Mouse (Mus musculus) C2C12 (cell line): ENCODE results near the gene Agtrap. TPM values are rescaled to one million over a fixed set of nuclear protein-coding genes. Genes with fewer than 3 reads are reported as not detected.
A peak's percentile ranks its signal among the peaks of the same experiment; 100 is the strongest.

Source experiments
- H3K27me3 ChIP-seq: one replicate; pipeline ENCODE4 v1.6.1; 2011; ENCODE audit not compliant: control insufficient read depth, insufficient read depth, insufficient read length
- H3K36me3 ChIP-seq: one replicate; pipeline ENCODE4 v1.6.1; 2011; ENCODE audit not compliant: control insufficient read depth, insufficient read depth
- H3K4me3 ChIP-seq: one replicate; pipeline ENCODE4 v1.5.1; 2011; ENCODE audit warnings: mild to moderate bottlenecking, control low read depth; ENCODE audit not compliant: poor library complexity, insufficient read depth, severe bottlenecking
- H3K79me2 ChIP-seq: one replicate; pipeline ENCODE4 v1.6.1; 2011; ENCODE audit not compliant: control insufficient read depth, insufficient read depth
- H3K79me3 ChIP-seq: one replicate; pipeline ENCODE4 v1.6.1; 2011; ENCODE audit warnings: low read depth, control low read depth
- H3ac ChIP-seq: one replicate; pipeline ENCODE3; 2011; ENCODE audit warnings: low read depth; ENCODE audit not compliant: control insufficient read depth, insufficient read length
- CEBPB ChIP-seq: IDR thresholded peaks from one replicate; pipeline ENCODE4 v1.6.1; 2011; ENCODE audit warnings: low read depth, mild to moderate bottlenecking, control low read depth, moderate library complexity
- CTCF ChIP-seq: IDR thresholded peaks from one replicate; pipeline ENCODE4 v1.5.1; 2011; ENCODE audit not compliant: control insufficient read depth, insufficient read depth, insufficient read length
- FOSL1 ChIP-seq: IDR thresholded peaks from one replicate; pipeline ENCODE4 v1.8.0; 2011; ENCODE audit warnings: mild to moderate bottlenecking, low read length; ENCODE audit not compliant: poor library complexity, insufficient read depth, severe bottlenecking
- MAX ChIP-seq: IDR thresholded peaks from one replicate; pipeline ENCODE4 v1.6.1; 2011; ENCODE audit warnings: mild to moderate bottlenecking, control low read depth
- MYOD1 ChIP-seq: IDR thresholded peaks from one replicate; pipeline ENCODE4 v1.6.1; 2011; ENCODE audit warnings: low read depth; ENCODE audit not compliant: control insufficient read depth, insufficient read length
- MYOG ChIP-seq: IDR thresholded peaks from one replicate; pipeline ENCODE4 v1.6.1; 2011; ENCODE audit not compliant: control insufficient read depth, insufficient read length; ENCODE audit errors: extremely low read depth
- USF1 ChIP-seq: IDR thresholded peaks from one replicate; pipeline ENCODE4 v1.6.1; 2011; ENCODE audit warnings: low read depth, mild to moderate bottlenecking, control low read depth, moderate library complexity
- polyA plus RNA-seq: library from polyadenylated mRNA; unstranded; fragments of >200 nt; fragmentation: generic; extraction: Trizol; gene quantifications from one replicate; pipeline ENCODE4 v1.2.1, GENCODE M21; 2012; ENCODE audit warnings: missing spikeins

Agtrap gene
- polyA plus RNA-seq, 1 experiment: 8.2 TPM

DNA sequence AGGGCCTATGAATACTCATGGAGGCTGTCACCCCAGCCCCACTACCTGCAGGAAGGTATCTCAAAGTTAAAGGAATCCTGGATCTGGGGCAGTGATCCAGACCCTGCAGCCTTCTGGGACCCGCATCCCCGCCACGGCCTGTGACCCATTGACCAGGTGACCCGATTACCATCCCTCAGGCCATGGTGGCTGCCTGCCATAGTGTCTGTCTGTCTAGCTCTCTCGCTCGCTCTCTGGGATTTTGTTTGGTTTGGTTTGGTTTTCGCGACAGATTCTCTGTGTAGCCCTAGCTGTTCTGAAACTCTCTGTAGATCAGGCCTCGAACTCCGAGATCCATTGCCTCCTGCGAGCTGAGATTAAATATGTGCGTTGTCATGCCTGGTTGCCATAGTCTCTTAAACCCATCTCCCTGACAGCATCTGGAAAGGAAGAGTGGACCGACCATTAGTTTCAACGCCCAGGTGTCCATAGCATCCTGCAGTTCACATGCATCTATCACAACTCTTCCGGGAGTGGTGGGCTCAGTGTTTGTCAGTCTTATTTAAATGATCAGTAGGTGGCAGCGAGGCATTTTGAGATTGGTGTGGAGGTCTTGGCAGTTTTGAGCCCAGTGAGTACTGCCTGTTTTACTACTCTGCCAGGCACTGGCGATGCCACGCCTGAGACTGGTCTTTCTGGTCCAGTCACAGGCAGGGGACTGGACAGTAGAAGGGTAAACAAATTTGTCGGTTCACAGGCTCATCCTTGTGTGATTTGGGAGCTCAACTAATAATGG lies 48.4 kb downstream of the Agtrap start:
- peak overlapping the region; percentile 75 for H3K4me3 ChIP-seq
- H3K79me3 ChIP-seq: peaks cover 10% of the 10 kb centered on the region
- H3K79me2 ChIP-seq: peaks cover 41% of the 10 kb centered on the region
- H3K27me3 ChIP-seq: no peaks in the 10 kb centered on the region
- peak overlapping the region; percentile 75 for H3ac ChIP-seq
- H3K36me3 ChIP-seq: peaks cover 18% of the 10 kb centered on the region
- TF ChIP-seq FOSL1 (no peak), MAX (no peak), CTCF (no peak), MYOG (no peak), CEBPB (no peak), MYOD1 (no peak), USF1 (no peak)

DNA sequence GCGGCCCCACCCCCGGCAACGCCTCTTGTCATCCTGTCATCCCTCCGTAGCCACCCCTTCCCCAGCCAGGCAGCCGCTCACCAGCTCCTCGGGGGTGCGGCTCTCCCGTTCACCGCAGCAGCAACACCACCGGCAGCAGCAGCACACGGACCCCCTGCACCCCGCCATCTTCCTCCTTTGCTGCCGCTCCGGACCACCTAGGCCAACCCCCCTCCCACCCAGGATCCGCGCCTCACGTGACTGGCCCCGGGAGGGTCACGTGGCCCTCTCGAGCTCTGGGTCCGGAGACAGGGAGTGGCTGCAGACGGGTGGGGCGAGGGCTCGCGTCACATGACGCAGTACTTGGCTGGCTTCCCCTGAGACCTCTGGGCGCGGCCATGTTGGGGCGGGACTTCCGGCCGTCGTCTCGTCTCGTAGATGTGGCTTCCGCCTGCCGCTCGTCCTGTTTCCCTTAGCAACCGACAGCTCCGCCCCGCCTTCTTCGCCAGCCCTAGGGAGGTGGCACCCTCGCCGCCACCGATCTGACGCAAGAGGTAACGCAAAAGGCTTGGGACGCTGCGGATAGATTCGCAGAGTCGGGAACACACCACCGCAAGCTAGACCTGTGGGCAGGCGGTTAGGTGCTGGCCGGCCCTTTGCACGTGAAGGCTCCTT lies 49.1 kb downstream of the Agtrap start, which contains the start of the genes Clcn6 and Mthfr:
Clcn6 (minus strand) TSS at position 222 of the 654 bp plus-strand sequence.
Mthfr (plus strand) TSS at position 478 of the 654 bp plus-strand sequence.
- H3K79me3 ChIP-seq: peaks cover 10% of the 10 kb centered on the region
- peaks cover 41% of the 10 kb centered on the region for H3K79me2 ChIP-seq
- peaks cover 16% of the 10 kb centered on the region for H3K36me3 ChIP-seq
- peak within 1 kb of the TSS; percentile 75 for H3K4me3 ChIP-seq
- H3ac ChIP-seq: peak within 1 kb of the TSS; percentile 95
- H3K27me3 ChIP-seq: no peaks in the 10 kb centered on the region
- TF ChIP-seq MYOD1 (no peak), CEBPB (peak; percentile 78), FOSL1 (no peak), USF1 (peak; percentile 100), CTCF (no peak), MYOG (no peak), MAX (peak; percentile 7)

DNA sequence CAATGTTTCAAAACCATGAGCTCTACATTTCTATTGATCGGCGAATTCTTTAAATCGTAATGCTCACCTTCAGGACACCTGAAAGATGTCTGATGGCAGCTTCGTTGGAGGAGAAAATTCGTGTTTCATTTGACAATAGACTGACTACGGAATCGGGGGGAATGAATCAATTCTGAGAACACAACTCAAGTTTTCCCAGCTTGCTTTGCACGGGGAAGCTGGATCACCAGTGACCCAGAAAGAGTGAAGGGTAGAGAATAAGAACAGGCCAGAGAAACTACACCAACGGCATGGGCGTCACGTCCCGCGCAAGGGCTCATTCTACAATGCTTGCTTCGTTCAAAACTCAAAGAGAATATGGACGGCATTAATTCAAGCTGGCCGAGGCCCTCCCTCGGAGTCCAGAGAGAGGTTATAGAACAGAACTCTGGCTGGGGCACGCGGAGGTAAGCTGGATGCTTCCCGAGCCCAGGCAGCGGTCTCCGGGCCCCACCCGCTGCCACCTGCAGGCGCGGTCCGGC lies 49.7 kb downstream of the Agtrap start:
- Histone ChIP-seq H3K79me3 (peaks cover 10% of the 10 kb centered on the region), H3K4me3 (peak overlapping the region; percentile 75), H3K27me3 (no peaks in the 10 kb centered on the region), H3K36me3 (peaks cover 13% of the 10 kb centered on the region), H3ac (peak overlapping the region; percentile 95), H3K79me2 (peaks cover 41% of the 10 kb centered on the region)
- TF ChIP-seq USF1 (no peak), MYOG (no peak), MAX (no peak), FOSL1 (no peak), CEBPB (no peak), CTCF (no peak)

GRCm38 (mm10) chr4:148035440-148035839 lies 52.4 kb downstream of the Agtrap start:
- Histone ChIP-seq H3K36me3 (peaks cover 6% of the 10 kb centered on the region), H3K79me3 (peaks cover 8% of the 10 kb centered on the region), H3K4me3 (no peak overlapping the region), H3K79me2 (peaks cover 28% of the 10 kb centered on the region), H3K27me3 (no peaks in the 10 kb centered on the region), H3ac (no peak overlapping the region)
- TF ChIP-seq CTCF (no peak), MYOG (no peak), USF1 (no peak), MAX (no peak), MYOD1 (no peak), FOSL1 (no peak)

DNA sequence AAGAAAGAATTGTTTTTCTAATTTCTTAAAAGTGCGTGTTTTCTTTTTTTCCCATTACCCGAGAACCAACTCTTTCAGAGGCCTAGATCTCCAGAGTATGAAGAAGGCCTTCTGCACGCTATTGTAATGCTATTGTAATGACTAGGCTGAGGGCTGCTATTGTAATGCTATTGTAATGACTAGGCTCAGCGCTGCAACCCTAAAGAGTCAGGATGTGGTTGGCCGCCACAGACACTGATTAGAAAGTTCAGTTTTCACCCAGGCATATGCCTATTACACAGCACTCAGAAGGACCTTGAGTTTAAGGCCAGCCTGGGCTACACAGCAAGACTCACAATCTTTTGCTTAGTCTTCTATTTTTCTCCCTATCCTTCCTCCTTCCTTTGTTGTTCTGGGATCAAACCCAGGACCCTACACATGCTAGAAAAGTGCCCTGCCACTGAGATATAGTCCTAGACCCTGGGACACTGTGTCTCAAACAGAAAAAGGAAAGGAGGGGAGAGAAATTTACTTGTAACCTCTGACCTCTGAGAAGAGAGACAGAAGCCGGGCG lies 53.9 kb downstream of the Agtrap start:
- H3K36me3 ChIP-seq: peaks cover 13% of the 10 kb centered on the region
- TF ChIP-seq MYOG: no peak
- no peak for TF ChIP-seq MYOD1
- no peak for TF ChIP-seq CTCF
- no peak for TF ChIP-seq CEBPB
- no peak for TF ChIP-seq USF1
- TF ChIP-seq MAX: no peak
- TF ChIP-seq FOSL1: no peak

DNA sequence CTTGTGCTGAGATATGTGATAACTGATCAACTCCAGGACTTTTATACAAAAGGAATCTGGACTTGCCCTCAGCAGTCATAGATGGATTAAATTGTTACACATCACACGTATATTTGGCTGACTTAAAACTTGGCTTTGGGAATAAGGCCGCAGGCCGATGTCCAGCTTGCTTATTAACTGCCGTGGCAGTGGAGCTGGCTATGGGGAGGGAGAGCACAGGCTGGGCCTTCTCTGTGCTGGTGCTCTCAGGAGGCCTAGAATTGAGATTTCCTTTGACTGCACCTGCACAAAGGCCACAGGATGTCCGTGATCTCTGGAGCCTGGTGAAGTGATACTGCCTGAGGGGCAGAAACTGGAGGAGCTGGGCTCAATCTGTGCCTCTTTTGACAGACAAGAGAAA lies 57.3 kb downstream of the Agtrap start:
- no peaks in the 10 kb centered on the region for H3K79me2 ChIP-seq
- H3ac ChIP-seq: no peak overlapping the region
- peaks cover 25% of the 10 kb centered on the region for H3K36me3 ChIP-seq
- no peak overlapping the region for H3K4me3 ChIP-seq
- peaks cover 1% of the 10 kb centered on the region for H3K79me3 ChIP-seq
- TF ChIP-seq MYOD1: no peak
- TF ChIP-seq MYOG: no peak
- no peak for TF ChIP-seq USF1
- no peak for TF ChIP-seq CEBPB
- no peak for TF ChIP-seq MAX
- TF ChIP-seq FOSL1: no peak
- TF ChIP-seq CTCF: no peak
- H3K27me3 ChIP-seq: no peaks in the 10 kb centered on the region

More for the DNA sequence above, 53.9 kb downstream of the Agtrap start:
- Histone ChIP-seq H3K4me3 (no peak overlapping the region), H3K79me3 (peaks cover 5% of the 10 kb centered on the region), H3ac (no peak overlapping the region), H3K27me3 (no peaks in the 10 kb centered on the region), H3K79me2 (peaks cover 13% of the 10 kb centered on the region)
